Mouse (Mus musculus): ENCODE data around the gene Cep55. TPM values are rescaled to one million over a fixed set of nuclear protein-coding genes. Genes with fewer than 3 reads are reported as not detected.

Cep55 gene
- 1.9 and 3.2 TPM in 2 replicates for polyA plus RNA-seq (2015; fragmentation: Nextera tagmentation; extraction: Ambion mirVana)

DNA sequence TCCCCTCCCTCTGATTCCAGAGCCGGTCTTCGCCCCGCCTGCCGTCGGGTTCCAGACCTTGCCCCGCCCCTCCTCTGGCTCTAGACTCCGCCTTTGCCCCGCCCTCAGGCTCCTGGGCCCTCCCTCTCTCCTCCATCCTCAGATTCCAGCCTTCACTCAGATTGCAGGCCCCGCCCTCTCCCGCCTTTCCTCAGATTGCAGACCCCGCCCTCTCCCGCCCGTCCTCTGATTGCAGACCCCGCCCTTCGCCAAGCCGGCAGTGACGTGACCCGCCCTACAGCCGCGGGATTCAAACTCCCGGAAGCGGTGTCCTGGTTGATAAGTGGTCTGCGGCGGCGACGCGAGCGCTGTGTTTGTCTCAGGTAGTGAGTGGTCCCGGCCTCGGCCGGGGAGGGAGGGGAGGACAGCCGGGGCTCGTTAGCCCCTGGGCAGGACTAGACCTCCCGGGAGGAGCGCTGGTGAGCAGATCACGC, at the start of gene Cep55:
TSS of gene Cep55 (plus strand) at position 292 of the 473 bp plus-strand sequence.
- peak; percentile 100 for DNase-seq (ENCODE audit: low spot score)
- TF ChIP-seq EP300 (IDR thresholded peaks at IDR 0.05) = no peak
- Histone ChIP-seq H3K36me3 (ENCODE audit: insufficient read depth, low read length) (no peaks in the 10 kb centered on the region), H3K4me2 (replicated peaks; ENCODE audit: low read depth, low read length) (peak within 1 kb of the TSS; percentile 96), H3K27me3 (replicated peaks; ENCODE audit: insufficient read depth, low read length) (no peaks in the 10 kb centered on the region), H3K9ac (replicated peaks; ENCODE audit: low read depth) (0 out of 2 replicates have a peak within 1 kb of the TSS, but pooled peaks have one; percentile 3), H3K4me3 (ENCODE audit: low read depth, low read length) (peak within 1 kb of the TSS; percentile 64), H3K9me3 (ENCODE audit: low read length) (no peaks in the 10 kb centered on the region), H3K27ac (ENCODE audit: low read length) (no peak within 1 kb of the TSS), H3K4me1 (ENCODE audit: insufficient read depth, low read depth, low read length) (no peaks in the 10 kb centered on the region)
- peak; percentile 98 for ATAC-seq
- 5% methylated on average over 36 of the region's 36 CpGs for WGBS

GRCm38 (mm10) chr19:38011379-38011778, 43.4 kb upstream of the Cep55 start:
- Histone ChIP-seq H3K4me3 (ENCODE audit: low read depth, low read length) (no peak overlapping the region), H3K9ac (replicated peaks; ENCODE audit: low read depth) (no peak overlapping the region), H3K4me1 (ENCODE audit: insufficient read depth, low read depth, low read length) (0 out of 2 replicates have a peak, but pooled peaks cover 4% of the 10 kb centered on the region), H3K36me3 (ENCODE audit: insufficient read depth, low read length) (no peaks in the 10 kb centered on the region), H3K27ac (ENCODE audit: low read length) (no peak overlapping the region), H3K27me3 (replicated peaks; ENCODE audit: insufficient read depth, low read length) (no peaks in the 10 kb centered on the region), H3K4me2 (replicated peaks; ENCODE audit: low read depth, low read length) (no peak overlapping the region), H3K9me3 (ENCODE audit: low read length) (no peaks in the 10 kb centered on the region)
- TF ChIP-seq EP300 (IDR thresholded peaks at IDR 0.05) = no peak
- TF ChIP-seq CTCF (IDR thresholded peaks at IDR 0.05) = no peak
- ATAC-seq = no peak
- WGBS = 72% methylated on average over 1 of the region's 1 CpGs
- DNase-seq (ENCODE audit: low spot score) = peak; percentile 35

GRCm38 (mm10) chr19:38014443-38014842, 40.4 kb upstream of the Cep55 start:
- ATAC-seq (no peak), DNase-seq (ENCODE audit: low spot score) (no peak)
- WGBS = 60% methylated on average over 5 of the region's 5 CpGs
- H3K9me3 ChIP-seq (ENCODE audit: low read length) = no peaks in the 10 kb centered on the region
- H3K4me1 ChIP-seq (ENCODE audit: insufficient read depth, low read depth, low read length) = 0 out of 2 replicates have a peak, but pooled peaks cover 4% of the 10 kb centered on the region
- no peak overlapping the region for H3K4me2 ChIP-seq (replicated peaks; ENCODE audit: low read depth, low read length)
- TF ChIP-seq CTCF (IDR thresholded peaks at IDR 0.05) (no peak), EP300 (IDR thresholded peaks at IDR 0.05) (no peak)
- no peaks in the 10 kb centered on the region for H3K27me3 ChIP-seq (replicated peaks; ENCODE audit: insufficient read depth, low read length)
- peak overlapping the region; percentile 90 for H3K27ac ChIP-seq (ENCODE audit: low read length)
- no peaks in the 10 kb centered on the region for H3K36me3 ChIP-seq (ENCODE audit: insufficient read depth, low read length)
- no peak overlapping the region for H3K4me3 ChIP-seq (ENCODE audit: low read depth, low read length)
- no peak overlapping the region for H3K9ac ChIP-seq (replicated peaks; ENCODE audit: low read depth)

DNA sequence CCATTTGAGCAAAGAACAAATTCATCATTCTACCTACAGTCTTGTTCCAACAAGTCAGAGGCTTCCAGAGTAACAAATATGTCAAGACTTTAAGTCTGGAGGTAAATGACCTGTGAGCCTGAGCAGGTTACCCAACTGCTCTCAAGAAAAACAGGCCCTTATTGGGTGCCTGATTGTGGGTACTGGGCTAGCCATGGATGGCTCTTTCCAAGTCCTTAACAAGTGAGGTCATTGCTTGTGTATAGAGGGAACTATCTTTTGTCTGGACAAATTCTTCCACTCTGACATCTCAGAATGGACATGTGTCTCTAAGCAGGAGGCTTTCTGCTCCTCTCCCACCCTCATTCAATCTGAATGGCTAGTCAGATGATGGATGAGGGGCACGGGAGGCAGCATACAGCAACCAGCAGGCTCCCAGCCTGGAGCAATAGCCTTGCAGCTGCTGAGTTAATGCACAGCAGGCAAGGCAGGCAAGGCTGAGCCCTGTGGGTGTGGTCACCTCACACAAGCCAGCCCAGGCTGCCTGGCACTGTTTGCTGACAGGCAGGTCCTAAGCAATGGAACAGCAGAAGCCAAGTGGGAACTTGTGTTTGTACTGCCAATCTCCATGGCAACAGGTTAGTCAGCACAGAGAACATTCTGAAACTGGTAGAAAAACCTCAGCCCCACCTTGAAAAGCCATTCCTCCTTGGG, 39.5 kb upstream of the Cep55 start:
- H3K4me1 ChIP-seq (ENCODE audit: insufficient read depth, low read depth, low read length) = 0 out of 2 replicates have a peak, but pooled peaks cover 4% of the 10 kb centered on the region
- ATAC-seq = peak; percentile 99
- H3K27ac ChIP-seq (ENCODE audit: low read length) = peak overlapping the region; percentile 90

GRCm38 (mm10) chr19:38015873-38016254, 38.9 kb upstream of the Cep55 start:
- Histone ChIP-seq H3K27ac (ENCODE audit: low read length) (peak overlapping the region; percentile 90), H3K27me3 (replicated peaks; ENCODE audit: insufficient read depth, low read length) (no peaks in the 10 kb centered on the region), H3K36me3 (ENCODE audit: insufficient read depth, low read length) (no peaks in the 10 kb centered on the region), H3K9ac (replicated peaks; ENCODE audit: low read depth) (no peak overlapping the region), H3K9me3 (ENCODE audit: low read length) (no peaks in the 10 kb centered on the region), H3K4me3 (ENCODE audit: low read depth, low read length) (no peak overlapping the region), H3K4me1 (ENCODE audit: insufficient read depth, low read depth, low read length) (0 out of 2 replicates have a peak, but pooled peaks cover 4% of the 10 kb centered on the region), H3K4me2 (replicated peaks; ENCODE audit: low read depth, low read length) (no peak overlapping the region)
- 55% methylated on average over 1 of the region's 1 CpGs for WGBS
- ATAC-seq = peak; percentile 29
- TF ChIP-seq EP300 (IDR thresholded peaks at IDR 0.05) = no peak
- DNase-seq (ENCODE audit: low spot score) = no peak

More for the DNA sequence above, 39.5 kb upstream of the Cep55 start:
- peak; percentile 61 for TF ChIP-seq EP300 (IDR thresholded peaks at IDR 0.05)
- TF ChIP-seq CTCF (IDR thresholded peaks at IDR 0.05) = no peak
- no peak overlapping the region for H3K4me3 ChIP-seq (ENCODE audit: low read depth, low read length)
- no peaks in the 10 kb centered on the region for H3K9me3 ChIP-seq (ENCODE audit: low read length)
- H3K27me3 ChIP-seq (replicated peaks; ENCODE audit: insufficient read depth, low read length) = no peaks in the 10 kb centered on the region
- H3K4me2 ChIP-seq (replicated peaks; ENCODE audit: low read depth, low read length) = no peak overlapping the region
- no peaks in the 10 kb centered on the region for H3K36me3 ChIP-seq (ENCODE audit: insufficient read depth, low read length)
- DNase-seq (ENCODE audit: low spot score) = peak; percentile 97
- 0% methylated on average over 1 of the region's 1 CpGs for WGBS
- H3K9ac ChIP-seq (replicated peaks; ENCODE audit: low read depth) = no peak overlapping the region

DNA sequence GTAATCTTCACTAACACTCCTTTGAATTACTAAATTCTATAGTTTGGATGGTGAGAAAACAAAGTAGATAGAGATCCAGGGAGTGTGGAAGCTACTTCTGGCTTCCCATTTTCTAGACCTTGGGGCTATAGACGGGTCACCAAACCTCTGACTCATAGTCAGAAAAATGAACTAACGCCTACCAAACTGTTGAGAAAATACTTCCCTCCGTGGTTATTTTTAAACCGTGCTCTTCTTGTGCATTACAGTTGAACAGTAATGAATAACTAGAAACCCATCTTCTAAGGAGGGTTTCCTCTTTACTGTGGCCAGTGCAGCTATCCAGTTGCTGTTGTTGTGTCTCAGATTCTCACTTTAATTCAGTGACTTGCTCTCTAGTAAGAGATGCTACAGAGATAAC, 32.1 kb upstream of the Cep55 start:
- TF ChIP-seq CTCF (IDR thresholded peaks at IDR 0.05) (no peak), EP300 (IDR thresholded peaks at IDR 0.05) (peak; percentile 58)
- Histone ChIP-seq H3K27ac (ENCODE audit: low read length) (no peak overlapping the region), H3K4me1 (ENCODE audit: insufficient read depth, low read depth, low read length) (peaks cover 30% of the 10 kb centered on the region), H3K4me2 (replicated peaks; ENCODE audit: low read depth, low read length) (no peak overlapping the region), H3K27me3 (replicated peaks; ENCODE audit: insufficient read depth, low read length) (no peaks in the 10 kb centered on the region), H3K9ac (replicated peaks; ENCODE audit: low read depth) (no peak overlapping the region), H3K9me3 (ENCODE audit: low read length) (no peaks in the 10 kb centered on the region), H3K4me3 (ENCODE audit: low read depth, low read length) (no peak overlapping the region), H3K36me3 (ENCODE audit: insufficient read depth, low read length) (no peaks in the 10 kb centered on the region)
- no peak for ATAC-seq
- peak; percentile 71 for DNase-seq (ENCODE audit: low spot score)
- WGBS = 21% methylated on average over 4 of the region's 4 CpGs
